In the genomic region with DNA sequence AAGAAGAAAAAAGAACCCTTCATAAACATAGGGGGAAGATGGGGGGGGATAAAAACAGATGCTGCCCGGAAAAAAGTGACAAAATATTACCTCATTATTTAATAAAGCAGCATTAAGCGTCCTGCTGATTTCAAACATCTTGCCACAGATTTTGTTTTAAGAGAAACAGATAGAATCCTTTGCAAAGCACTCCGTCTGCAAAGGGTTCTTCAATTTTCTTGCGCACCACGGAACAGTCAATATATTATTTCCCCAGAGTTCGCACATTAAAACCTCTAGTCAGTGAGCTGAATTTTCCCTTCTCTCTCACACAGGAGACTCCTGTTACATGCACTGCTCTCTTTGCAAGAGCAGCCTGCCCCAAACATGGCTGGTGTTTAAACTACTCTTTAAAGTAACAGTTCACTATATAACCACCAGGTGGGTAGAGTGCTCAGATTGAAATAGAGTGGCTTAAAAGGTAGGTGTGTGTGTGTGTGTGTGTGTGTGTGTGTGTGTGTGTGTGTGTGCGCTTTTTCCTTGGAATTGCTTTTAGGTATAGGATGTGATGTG, we compare ENCODE assay signal across 11 mouse cellular contexts.
DNase-seq lines count a peak whose midpoint lies in the region; ATAC-seq lines count a peak whose summit lies in the region.
"Had no signal": no experiment of that assay in that cellular context is flagged by ENCODE, and none has a peak within 500 bp of the region (broad histone marks: within the 10 kb centered on the region; RNA-seq: fewer than 3 reads in every experiment).

No protein-coding gene starts in this region.

- peak; percentile 11 for DNase-seq in thymus, postnatal 0 days (ENCODE audit: low spot score)
- no peak for DNase-seq in thymus, postnatal 10 days (ENCODE audit: low spot score in 2 of 2)
- peak; percentile 13 for DNase-seq in embryonic facial prominence, embryonic 14.5 days (ENCODE audit: low spot score)
- DNase-seq in left cerebral cortex, postnatal 4 days, result peak; percentile 13
- no peak for DNase-seq in adrenal gland, adult 18-20 months (ENCODE audit: low spot score in 2 of 2)
- no peak for DNase-seq in thymus, adult 18-20 months
- no peak for DNase-seq in urinary bladder, adult 2 months (ENCODE audit: low spot score)
- DNase-seq: gastrocnemius, postnatal 10 days; liver had no signal

- no peak overlapping the region for H3K4me2 ChIP-seq in embryonic facial prominence, embryonic 14.5 days (ENCODE audit: low read depth, low read length)

- H3K4me1 ChIP-seq in embryonic facial prominence, embryonic 14.5 days (ENCODE audit: control insufficient read depth, insufficient read depth, low read length), result no peaks in the 10 kb centered on the region

- WGBS in embryonic facial prominence, embryonic 14.5 days, result 66% methylated on average over 7 of the region's 7 CpGs

- intact Hi-C loops in left cerebral cortex, postnatal 4 days (cut with DNase I), result no loop called here

- no peak overlapping the region for H3K4me3 ChIP-seq in embryonic facial prominence, embryonic 14.5 days (ENCODE audit: low read depth, low read length)

- no peaks in the 10 kb centered on the region for H3K27me3 ChIP-seq in embryonic facial prominence, embryonic 14.5 days (replicated peaks; ENCODE audit: control insufficient read depth, insufficient read depth, low read length)

- no peak overlapping the region for H3K9ac ChIP-seq in embryonic facial prominence, embryonic 14.5 days (ENCODE audit: low read depth, low read length)

- no peaks in the 10 kb centered on the region for H3K36me3 ChIP-seq in embryonic facial prominence, embryonic 14.5 days (ENCODE audit: control insufficient read depth, insufficient read depth, low read length)

- ATAC-seq in embryonic facial prominence, embryonic 14.5 days (ENCODE audit: low read depth), result no peak
- no peak for ATAC-seq in CD4-positive, CD25-positive, alpha-beta regulatory T cell, adult 4 months

- H3K9me3 ChIP-seq in embryonic facial prominence, embryonic 14.5 days (ENCODE audit: control insufficient read depth, low read length), result no peaks in the 10 kb centered on the region

- H3K27ac ChIP-seq in embryonic facial prominence, embryonic 14.5 days (replicated peaks; ENCODE audit: low read depth, low read length), result no peak overlapping the region
- H3K27ac ChIP-seq: kidney, postnatal 0 days had no signal

Comparison
In these comparisons a context has a peak if more than half of its experiments do, and no peak if none do; other contexts are left out.
1. DNase-seq: peak in thymus, postnatal 0 days (single experiment), embryonic facial prominence, embryonic 14.5 days (single experiment) and left cerebral cortex, postnatal 4 days (single experiment); none in thymus, postnatal 10 days (0 of 2), adrenal gland, adult 18-20 months (0 of 2), thymus, adult 18-20 months (0 of 2) and urinary bladder, adult 2 months (single experiment).